Mouse (Mus musculus): ENCODE measurements around the gene Tnrc6c.

The Tnrc6c gene

GRCm38 (mm10) chr11:117638809-117639208 lies 15.3 kb upstream of the Tnrc6c start:
- DNase-seq: no peak

GRCm38 (mm10) chr11:117639331-117639970 lies 14.6 kb upstream of the Tnrc6c start:
- DNase-seq: no peak

GRCm38 (mm10) chr11:117642181-117642580 lies 11.9 kb upstream of the Tnrc6c start:
- DNase-seq: peak; percentile 26

- DNase-seq: peak; percentile 10
Measured at GRCm38 (mm10) chr11:117643240-117643639, 10.8 kb upstream of the Tnrc6c start.

- DNase-seq: no peak
Measured at GRCm38 (mm10) chr11:117646786-117647185, 7.3 kb upstream of the Tnrc6c start.

- no peak for DNase-seq
Measured at GRCm38 (mm10) chr11:117648005-117648404, 6.1 kb upstream of the Tnrc6c start.

- no peak for DNase-seq
Measured at GRCm38 (mm10) chr11:117650721-117651644, 3.1 kb upstream of the Tnrc6c start.

GRCm38 (mm10) chr11:117652907-117653306 lies 1.2 kb upstream of the Tnrc6c start:
- no peak for DNase-seq

GRCm38 (mm10) chr11:117654380-117654924 lies 363 bp downstream of the Tnrc6c start:
- DNase-seq: peak; percentile 100

GRCm38 (mm10) chr11:117654934-117655291 lies 824 bp downstream of the Tnrc6c start:
- DNase-seq: peak; percentile 65

- DNase-seq: peak; percentile 67
Measured at GRCm38 (mm10) chr11:117655292-117656076, 1.4 kb downstream of the Tnrc6c start.

GRCm38 (mm10) chr11:117656077-117656401 lies 1.9 kb downstream of the Tnrc6c start:
- DNase-seq: no peak

- peak; percentile 58 for DNase-seq
Measured at GRCm38 (mm10) chr11:117658974-117659373, 4.9 kb downstream of the Tnrc6c start.

- no peak for DNase-seq
Measured at GRCm38 (mm10) chr11:117663036-117663809, 9.1 kb downstream of the Tnrc6c start.

GRCm38 (mm10) chr11:117663810-117664139 lies 9.7 kb downstream of the Tnrc6c start:
- DNase-seq: no peak

GRCm38 (mm10) chr11:117665189-117665588 lies 11.1 kb downstream of the Tnrc6c start:
- no peak for DNase-seq

GRCm38 (mm10) chr11:117666563-117666962 lies 12.5 kb downstream of the Tnrc6c start:
- no peak for DNase-seq

- no peak for DNase-seq
Measured at GRCm38 (mm10) chr11:117667152-117667551, 13.1 kb downstream of the Tnrc6c start.

GRCm38 (mm10) chr11:117667825-117668224 lies 13.7 kb downstream of the Tnrc6c start:
- peak; percentile 30 for DNase-seq

GRCm38 (mm10) chr11:117671626-117672025 lies 17.5 kb downstream of the Tnrc6c start:
- DNase-seq: no peak

GRCm38 (mm10) chr11:117674531-117674930 lies 20.4 kb downstream of the Tnrc6c start:
- DNase-seq: no peak

GRCm38 (mm10) chr11:117676649-117677048 lies 22.6 kb downstream of the Tnrc6c start:
- DNase-seq: no peak

Data from kidney, postnatal 10 days (tissue).